Mouse (Mus musculus): ENCODE measurements around the gene Klhl28.

DNA sequence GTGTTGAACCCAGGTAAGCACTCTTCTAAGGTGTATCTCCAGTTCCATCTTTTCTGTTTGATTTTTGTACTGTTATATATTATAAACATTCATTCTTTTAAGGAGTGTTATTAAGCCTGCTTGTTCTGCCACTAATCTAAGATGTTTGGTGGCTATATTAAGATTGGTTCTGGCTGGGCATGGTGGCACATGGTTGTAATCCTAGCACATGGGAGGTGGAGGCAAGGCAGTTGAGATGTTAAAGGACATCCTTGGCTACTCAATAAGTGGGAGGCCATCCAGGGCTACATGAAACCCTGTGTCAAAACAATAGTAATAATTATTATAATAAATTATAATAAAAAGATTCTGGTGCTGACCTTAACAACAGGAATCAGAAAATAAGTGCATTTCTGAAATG lies 6.1 kb upstream of the Klhl28 start:
- TF ChIP-seq GATA1 (IDR thresholded peaks at IDR 0.05; ENCODE audit: low read length) (no peak), TAL1 (IDR thresholded peaks at IDR 0.05; ENCODE audit: low read length) (no peak)

Measured in erythroblast, embryonic 14.5 days (primary cell).